Mouse (Mus musculus) natural killer cell, adult 2 months (primary cell): Measurements from ENCODE around the gene C3.

Experiments
- DNase-seq, 2 experiments: peaks; one replicate each; pipeline ENCODE4 v3.0.0; 2022; ENCODE audit warnings: low spot score in 2 of 2

C3 gene

GRCm38 (mm10) chr17:57228014-57228413 is at the start of gene C3:
C3 (minus strand) TSS chr17:57228136.
- DNase-seq = no peak

GRCm38 (mm10) chr17:57276634-57277121 is 48.7 kb upstream of the C3 start:
- DNase-seq = peak; percentile 64 to 74

GRCm38 (mm10) chr17:57275997-57276351 is 48.0 kb upstream of the C3 start:
- DNase-seq = no peak

GRCm38 (mm10) chr17:57275111-57275996 is 47.4 kb upstream of the C3 start:
- DNase-seq = peak; percentile 77 to 85

- no peak for DNase-seq
Measured at GRCm38 (mm10) chr17:57274686-57275085, 46.8 kb upstream of the C3 start.

- no peak for DNase-seq
Measured at GRCm38 (mm10) chr17:57273846-57274245, 45.9 kb upstream of the C3 start.

- DNase-seq = no peak
Measured at GRCm38 (mm10) chr17:57271301-57271700, 43.4 kb upstream of the C3 start.

GRCm38 (mm10) chr17:57267556-57268126 is 39.7 kb upstream of the C3 start:
- DNase-seq = no peak

- no peak for DNase-seq
Measured at GRCm38 (mm10) chr17:57264972-57265945, 37.3 kb upstream of the C3 start.

- DNase-seq = peak; percentile 33 to 39
Measured at GRCm38 (mm10) chr17:57264164-57264563, 36.2 kb upstream of the C3 start.

- DNase-seq = no peak
Measured at GRCm38 (mm10) chr17:57262901-57263550, 35.1 kb upstream of the C3 start.

- no peak for DNase-seq
Measured at GRCm38 (mm10) chr17:57261796-57262195, 33.9 kb upstream of the C3 start.

- no peak for DNase-seq
Measured at GRCm38 (mm10) chr17:57261286-57261685, 33.4 kb upstream of the C3 start.

- no peak for DNase-seq
Measured at GRCm38 (mm10) chr17:57260351-57260750, 32.4 kb upstream of the C3 start.

GRCm38 (mm10) chr17:57259742-57260141 is 31.8 kb upstream of the C3 start:
- DNase-seq = no peak

- DNase-seq = no peak
Measured at GRCm38 (mm10) chr17:57258191-57258590, 30.3 kb upstream of the C3 start.

GRCm38 (mm10) chr17:57256921-57257485 is 29.1 kb upstream of the C3 start:
- no peak for DNase-seq

- no peak for DNase-seq
Measured at GRCm38 (mm10) chr17:57255354-57255753, 27.4 kb upstream of the C3 start.

GRCm38 (mm10) chr17:57253306-57253705 is 25.4 kb upstream of the C3 start:
- no peak for DNase-seq

- no peak for DNase-seq
Measured at GRCm38 (mm10) chr17:57251431-57251830, 23.5 kb upstream of the C3 start.
